Mouse (Mus musculus): ENCODE measurements around the gene Pdss2.

Gene Pdss2

DNA sequence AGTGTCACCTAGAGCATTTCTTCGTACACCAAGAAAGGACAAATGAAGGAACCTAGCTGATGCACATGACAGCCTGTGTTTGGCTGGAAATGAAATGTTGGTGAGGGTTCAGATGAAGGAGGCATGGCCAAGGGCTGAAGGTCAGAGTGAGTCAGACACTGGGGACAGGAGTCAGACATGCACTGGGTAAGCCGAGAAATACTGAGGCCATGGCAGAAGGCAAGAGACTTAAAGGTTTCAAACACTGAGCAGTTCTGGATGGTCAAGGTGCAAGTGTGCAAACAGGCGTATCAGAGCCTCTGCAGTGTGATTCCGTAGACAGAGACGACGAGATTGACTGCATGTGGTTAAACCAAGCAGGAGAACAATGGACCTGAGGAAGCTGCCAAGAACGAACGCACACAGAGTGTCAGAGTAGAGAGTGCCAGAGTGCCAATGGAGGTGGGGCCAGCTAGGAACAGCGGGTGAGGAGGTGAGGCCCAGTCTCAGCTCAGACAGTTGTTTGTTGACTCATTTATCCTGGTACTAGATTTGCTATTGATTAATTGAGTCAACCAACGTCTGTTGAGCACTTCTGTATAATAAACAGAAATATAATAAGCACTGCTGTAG, 89.6 kb downstream of the Pdss2 start:
- in situ Hi-C loops (cut with MboI, MseI), result no loop called here

DNA sequence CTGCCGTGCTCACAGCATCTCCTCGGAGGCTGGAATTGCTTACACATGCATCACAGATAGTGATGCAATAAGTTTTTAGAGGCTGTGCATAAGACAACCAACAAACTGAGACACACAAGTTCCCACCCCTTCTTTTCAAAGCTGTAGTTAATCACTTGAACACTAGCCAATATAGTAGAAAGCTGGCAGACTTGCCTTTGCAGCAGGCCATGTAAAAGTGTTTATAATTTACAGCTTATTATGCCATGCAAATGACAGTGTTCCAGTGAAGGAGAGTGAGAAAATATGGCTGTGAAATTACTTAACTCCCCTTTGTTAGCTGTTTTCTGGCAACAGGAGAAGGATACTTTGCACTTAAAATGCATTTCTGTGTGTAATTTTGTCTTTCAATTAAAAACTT, 90.9 kb downstream of the Pdss2 start:
- in situ Hi-C loops (cut with MboI, MseI), result no loop called here

DNA sequence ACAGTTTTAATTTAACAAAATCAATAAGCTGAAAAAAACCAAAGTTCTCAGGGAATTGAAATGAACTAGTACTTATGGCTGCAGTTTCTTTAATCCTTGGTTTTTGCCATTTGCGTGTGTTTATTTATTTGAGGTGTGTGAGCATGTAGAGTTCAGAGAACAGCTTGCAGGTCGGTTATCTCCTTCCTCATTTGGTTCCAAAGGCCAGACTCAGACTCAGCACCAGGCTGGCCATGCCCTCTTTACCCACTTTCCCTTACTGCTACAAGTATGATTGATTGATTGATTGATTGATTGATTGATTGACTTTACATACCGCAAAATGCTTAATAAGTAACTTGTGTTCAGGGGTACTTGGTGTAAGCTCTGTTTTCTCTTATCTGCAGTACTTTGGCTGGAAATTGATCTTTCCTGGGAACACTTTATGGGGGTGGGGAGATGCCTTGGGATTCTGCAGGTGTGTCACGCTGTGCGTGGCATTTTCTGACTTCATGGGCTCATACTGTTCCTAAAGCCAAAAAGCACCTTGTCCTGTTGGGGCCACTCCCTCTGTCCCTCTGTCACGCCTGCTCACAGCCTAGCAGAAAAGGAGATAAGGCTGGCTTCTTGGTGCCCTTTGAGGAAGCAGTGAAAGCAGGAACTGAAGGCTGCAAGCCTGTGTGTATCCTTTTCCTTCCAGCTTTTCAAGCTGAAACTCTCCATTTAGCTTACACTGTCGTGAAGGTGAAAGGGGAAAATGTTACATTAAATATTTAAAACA, 91.6 kb downstream of the Pdss2 start:
- in situ Hi-C loops (cut with MboI, MseI), result no loop called here

DNA sequence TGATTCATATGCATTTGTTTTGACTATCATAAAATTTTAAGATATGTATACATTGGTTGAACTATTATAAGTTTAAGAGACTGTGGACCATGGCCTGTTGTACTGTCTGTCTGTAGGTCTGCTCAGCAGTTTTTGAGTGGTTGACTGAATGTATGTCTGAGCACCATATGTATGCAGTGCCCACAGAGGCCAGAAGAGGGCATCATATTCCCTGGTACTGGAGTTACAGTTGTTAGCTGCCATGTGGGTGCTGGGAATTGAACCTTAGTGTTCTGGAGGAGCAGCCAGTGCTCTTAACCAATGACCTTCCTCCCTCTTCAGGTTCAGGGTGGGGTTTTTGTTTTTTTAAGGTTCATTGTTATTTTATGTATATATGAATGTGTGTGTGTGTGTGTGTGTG, 93.9 kb downstream of the Pdss2 start:
- in situ Hi-C loops (cut with MboI, MseI), result no loop called here

DNA sequence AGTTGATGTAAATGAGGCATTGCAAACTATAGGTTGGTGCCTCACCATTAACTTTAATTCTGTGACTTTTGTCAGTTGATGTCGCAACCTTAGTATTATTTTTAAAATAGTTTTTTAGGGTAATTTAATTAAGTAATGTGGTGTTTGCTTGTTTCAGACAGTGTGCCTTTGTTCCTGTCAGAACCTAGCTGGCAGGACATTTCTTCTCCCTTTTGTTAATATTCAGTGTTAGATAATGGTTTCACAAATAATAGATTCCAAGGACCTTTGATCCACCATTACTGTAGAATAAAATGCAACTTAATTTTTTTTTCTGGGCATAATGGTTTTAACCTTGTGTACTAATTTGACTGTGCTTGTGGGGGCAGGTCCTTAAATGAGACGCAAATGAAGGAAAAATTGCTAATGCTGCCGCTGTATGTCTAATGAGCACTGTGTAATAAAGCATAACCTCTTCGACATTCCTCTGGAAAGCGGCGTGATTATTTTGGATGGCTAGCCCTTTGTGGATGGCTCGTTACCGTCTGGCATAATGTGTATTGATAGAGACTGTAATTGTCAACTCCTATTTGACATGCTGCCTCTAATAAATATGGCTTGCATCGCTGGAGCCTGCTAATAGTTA, 96.2 kb downstream of the Pdss2 start:
- in situ Hi-C loops (cut with MboI, MseI), result no loop called here

DNA sequence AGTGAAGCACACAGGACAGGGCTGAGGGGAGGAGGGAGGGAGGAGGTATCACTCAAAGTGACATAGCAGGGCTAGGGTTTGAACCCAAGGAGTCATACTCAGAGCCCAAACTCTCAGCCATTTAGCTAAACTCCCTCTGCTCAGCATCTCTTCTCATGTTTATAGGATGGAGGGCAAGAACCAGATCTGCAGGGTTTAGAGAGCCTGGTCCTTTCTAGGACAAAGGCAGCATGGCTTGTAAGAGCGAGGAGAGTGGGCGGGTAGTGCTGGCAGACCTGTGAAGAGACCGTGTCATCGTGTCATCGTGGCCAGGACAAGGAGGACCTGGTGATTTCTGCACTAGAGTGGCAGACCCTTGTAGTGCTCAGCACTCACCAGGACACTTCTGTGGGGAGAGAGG, 99.7 kb downstream of the Pdss2 start:
- in situ Hi-C loops (cut with MboI, MseI), result no loop called here

DNA sequence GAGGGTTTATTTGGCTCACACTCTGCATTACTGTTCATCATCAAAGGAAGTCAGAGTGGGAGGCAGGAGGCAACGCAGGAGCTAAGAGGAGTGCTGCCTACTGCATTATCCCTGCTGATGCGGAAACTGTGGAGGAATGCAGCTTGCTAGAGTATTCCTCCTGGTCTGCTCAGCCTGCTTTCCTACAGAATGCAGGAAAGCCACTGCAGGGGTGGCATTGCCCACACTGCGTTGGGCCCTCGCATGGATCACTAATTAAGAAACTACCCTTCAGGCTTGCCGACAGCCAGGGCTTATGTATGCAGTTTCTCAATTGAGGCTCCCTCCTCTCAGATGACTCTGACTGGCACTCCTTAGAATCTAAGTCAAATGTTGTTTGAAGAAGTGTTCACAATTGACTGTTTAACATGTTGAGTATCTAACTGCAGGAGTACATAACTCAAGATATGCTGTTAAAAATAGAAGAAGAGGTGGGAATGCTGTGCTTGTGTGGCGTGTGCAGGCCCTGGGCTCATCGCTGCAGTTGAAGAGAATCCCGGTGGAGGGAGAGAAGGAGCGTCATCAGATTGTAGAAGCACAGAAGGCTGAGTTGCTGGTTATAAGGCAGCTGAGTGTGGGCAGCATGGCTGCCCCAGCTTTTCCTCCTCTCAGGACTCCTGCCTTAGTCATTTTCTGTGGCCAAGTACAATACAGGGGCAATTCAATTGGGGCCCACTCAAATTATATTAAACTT, 101.3 kb downstream of the Pdss2 start:
- in situ Hi-C loops (cut with MboI, MseI), result no loop called here

DNA sequence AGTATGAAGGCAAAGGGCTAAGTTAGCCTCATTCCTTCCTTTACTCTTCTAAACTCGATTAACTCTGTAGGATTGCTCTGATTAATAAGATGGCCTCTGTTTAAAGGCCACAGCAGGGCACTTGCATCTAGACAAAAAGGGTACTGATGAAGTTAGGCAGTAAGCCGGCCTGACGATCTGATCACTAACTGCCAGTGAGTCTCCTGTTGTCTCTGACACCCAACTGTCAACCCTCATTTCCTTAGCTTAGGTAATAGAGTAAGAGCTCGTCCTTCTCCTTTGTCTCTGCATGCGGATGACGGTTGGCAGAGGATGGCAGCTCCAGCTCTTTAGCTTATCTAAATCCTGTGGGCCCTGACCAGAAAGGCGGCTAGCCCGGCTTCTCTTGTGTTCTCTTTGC, 102.1 kb downstream of the Pdss2 start:
- in situ Hi-C loops (cut with MboI, MseI), result no loop called here

DNA sequence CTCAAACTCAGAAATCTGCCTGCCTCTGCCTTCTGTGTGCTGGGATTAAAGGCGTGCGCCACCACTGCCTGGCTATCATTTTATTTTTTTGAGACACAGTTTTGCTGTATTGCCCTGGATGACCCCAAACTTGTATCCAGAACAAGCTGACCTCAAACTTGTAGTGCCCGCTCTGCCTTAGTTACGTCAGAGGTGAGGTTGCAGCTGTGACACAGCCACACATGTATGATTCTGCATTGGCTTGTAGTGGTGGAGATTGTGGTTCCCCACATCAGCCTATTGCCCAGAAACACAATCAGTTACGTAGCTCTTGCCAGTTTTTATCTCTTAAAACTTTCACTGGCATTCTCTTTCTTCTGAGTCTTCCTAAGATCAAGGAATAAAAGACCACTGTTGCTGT, 108.5 kb downstream of the Pdss2 start:
- in situ Hi-C loops (cut with MboI, MseI), result no loop called here

DNA sequence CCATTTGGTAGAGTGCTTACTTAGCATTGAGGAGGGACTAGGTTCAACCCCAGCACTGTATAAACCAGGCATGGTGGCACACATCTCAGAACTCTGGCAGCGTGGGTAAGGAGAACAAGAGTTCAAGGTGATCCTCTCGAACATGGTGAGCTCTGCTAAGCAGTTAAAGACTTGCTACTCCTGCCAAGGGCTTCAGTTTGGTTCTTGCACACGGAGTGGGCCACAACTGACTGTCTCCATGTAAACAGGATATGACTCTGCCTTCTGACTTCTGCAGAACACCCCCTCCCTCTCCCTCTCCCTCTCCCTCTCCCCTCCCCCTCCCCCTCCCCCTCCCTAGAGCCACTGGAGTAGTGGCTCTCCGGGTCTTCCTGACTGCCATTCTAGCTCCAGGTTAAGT, 109.4 kb downstream of the Pdss2 start:
- in situ Hi-C loops (cut with MboI, MseI), result no loop called here

DNA sequence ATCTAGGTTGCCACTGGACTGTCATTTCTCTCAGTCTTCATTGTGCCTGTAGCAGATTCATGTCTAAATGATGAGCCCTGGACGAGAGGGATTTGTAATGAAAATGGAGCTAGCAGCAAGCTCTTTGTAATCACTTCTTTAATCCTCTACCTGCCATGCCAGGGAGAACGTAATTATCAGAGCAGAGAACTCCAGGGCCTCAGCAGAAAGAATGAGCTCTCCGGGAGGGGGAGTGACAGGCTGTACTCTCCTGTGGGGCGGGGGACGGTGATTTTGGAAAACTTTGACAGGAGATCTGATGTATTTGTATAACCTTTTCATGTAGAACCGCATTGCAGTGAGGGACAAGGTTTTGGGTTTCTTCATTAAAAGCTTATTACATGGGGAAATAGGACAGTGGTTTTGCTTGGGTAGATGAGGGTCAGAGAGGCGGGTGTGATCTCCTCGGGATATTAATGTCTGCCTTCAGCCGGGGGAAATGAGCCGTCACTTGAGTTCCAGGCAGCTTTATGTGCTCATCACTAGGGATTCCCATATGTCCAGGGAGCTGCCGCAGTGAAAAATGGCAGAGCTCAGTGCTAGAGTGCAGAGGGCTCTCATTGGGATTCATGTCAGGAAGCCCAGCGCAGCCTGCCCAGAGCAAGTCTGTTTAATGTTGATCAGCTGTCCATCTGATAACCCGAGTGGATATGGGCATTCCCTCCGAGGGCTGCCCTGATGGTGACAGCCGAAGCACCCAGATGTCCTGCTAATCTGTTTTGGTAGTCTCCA, 110.8 kb downstream of the Pdss2 start:
- in situ Hi-C loops (cut with MboI, MseI), result no loop called here

DNA sequence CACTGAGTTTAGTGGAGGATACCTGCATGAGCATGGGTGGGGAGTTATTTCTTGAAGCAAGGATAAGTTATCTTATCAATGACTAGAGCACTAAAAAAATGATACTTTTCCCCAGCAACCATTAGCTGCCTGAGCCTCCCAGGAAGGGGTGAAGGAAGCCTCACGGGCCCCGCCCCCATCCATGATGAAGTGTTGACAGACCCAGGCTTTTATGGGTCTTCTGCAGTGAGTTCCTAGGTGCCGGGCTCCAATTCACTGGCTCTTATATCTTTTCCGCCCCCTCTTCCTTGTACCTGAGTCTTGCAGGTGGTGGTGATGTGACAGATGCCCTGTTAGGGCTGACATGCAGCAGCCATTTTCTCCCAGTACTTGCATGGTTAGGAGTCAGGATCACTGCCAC, 114.6 kb downstream of the Pdss2 start:
- in situ Hi-C loops (cut with MboI, MseI), result no loop called here

DNA sequence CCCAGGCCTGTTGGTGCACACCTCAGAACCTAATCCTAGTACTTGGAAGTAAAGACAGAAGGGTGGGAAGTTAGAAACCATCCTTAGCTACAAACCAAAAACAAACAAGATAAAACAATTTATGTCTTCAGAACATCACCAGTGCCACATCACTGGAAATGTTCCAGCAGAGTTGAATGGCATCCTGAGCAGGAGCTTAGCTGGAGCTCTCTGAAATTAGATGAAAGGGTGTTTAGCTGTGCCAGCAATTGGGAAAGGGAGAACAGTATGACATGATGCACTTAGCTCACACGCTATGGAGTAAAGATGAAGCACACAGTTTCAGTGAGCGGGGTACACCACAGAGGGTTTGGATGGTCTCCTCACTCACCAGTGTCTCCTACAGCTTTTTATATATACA, 115.8 kb downstream of the Pdss2 start:
- in situ Hi-C loops (cut with MboI, MseI), result no loop called here

DNA sequence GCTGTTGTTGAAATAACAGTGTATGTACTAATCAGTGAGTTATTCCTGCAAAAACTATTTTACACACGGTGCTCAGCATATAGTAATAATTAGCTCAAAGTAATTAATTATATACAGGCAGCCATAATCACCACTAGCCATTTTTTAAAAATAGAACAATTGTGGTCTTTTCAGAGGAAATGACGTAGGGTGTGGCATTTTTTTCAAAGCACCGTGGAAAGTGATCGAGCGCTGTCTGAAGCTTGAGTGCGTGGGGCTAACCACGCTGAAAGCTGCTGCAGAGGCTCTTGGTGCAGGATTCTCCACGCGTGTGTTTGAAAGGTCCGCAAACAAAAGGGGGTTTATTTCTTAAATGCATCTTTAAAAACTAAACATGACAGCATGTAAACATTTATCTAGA, 118.5 kb downstream of the Pdss2 start:
- in situ Hi-C loops (cut with MboI, MseI), result no loop called here

DNA sequence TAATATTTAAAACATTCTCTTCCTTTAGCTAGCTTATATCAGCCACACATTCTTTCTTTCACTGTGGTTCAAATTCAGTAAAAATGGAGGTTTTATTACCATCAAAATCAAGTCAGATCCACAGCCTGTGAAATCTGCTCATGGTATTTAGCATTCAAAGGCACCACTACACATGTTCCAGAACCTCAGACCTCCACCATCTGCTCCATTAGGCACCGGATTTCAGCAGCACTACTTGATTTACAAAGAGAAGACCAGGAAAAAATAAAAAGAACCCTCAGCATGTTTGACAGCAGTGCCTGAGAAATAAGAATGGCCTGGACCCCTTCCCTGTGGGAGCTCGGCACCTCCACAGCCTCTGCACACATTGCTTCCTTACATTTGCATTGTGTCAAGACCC, 128.4 kb downstream of the Pdss2 start:
- in situ Hi-C loops (cut with MboI, MseI), result no loop called here

DNA sequence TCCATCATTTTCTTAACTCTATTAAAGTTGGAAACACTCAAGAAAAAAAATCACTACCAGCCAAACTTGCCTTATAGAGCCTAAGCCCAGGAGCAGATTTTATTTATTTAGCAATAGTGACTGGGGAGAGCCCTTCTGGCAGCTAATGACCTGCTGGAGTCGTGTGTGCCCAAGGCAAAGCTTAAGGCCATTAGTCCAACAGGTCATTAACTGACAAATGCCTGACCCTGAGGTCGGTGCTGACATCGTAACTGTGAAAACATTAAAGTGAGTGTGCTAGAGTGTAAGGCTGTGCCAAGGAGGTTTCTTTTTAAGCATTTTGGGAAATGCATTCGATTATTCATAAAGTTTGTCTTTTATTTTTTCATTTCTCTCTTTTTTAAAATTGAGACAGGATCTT, 136.6 kb downstream of the Pdss2 start:
- in situ Hi-C loops (cut with MboI, MseI), result no loop called here

DNA sequence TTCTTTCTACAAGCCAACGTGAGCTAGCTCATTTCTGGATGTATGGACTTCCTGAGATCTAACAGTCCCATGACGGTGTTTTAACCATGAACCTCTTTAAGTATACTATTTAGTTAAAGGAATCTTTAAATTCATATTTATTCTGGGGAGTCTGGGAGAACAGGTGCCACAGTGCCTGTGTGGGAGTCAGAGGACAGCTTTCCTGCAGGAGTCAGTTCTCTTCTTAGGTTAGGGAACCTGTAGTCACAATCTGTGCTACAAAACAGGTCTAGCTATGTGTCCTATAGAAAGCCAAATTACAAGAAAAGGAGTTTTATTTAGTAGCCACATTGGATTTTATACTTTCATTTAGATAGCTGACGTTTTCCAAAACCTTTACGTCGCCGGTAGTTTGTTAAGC, 141.7 kb downstream of the Pdss2 start:
- in situ Hi-C loops (cut with MboI, MseI), result no loop called here

DNA sequence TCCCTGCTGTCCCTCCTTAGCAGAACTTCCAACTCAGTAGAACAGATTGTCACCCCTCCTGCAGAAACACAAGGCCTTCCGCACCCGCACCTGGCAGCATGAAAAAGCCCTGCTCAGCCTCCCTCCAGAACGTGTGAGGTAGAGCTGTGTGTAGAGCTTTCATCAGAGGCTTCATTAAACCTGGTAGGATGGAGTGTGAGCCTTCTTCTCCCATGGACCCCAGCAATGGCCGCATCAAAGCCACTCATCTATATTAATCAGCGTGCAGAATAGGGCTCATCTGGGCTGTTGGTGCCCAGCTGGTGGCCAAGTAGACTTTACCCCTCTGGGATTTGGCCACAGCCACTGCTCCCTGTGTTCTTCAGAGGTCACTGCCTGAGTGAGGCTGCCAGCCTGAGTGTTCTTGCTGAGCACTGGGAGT, 142.2 kb downstream of the Pdss2 start:
- in situ Hi-C loops (cut with MboI, MseI), result no loop called here

DNA sequence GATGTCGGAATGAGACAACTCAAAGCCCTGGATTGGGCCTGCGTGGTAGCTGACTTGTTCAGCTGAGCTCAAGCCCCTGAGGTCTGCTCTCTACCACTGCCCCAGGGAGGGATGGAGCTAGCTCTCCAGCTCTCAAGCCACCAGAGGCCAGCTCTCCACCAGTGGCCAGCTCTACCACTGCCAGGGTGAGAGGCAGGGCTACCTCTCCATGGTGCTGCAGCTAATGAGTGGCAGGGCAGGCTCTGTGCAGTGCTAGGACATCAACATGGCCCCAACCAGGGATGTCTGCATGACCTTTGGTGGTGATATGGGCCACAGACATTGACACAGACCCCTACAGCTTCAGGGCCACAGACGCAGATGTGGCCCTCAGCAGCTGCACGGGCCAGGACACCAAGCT, 144.6 kb downstream of the Pdss2 start:
- in situ Hi-C loops (cut with MboI, MseI), result no loop called here

DNA sequence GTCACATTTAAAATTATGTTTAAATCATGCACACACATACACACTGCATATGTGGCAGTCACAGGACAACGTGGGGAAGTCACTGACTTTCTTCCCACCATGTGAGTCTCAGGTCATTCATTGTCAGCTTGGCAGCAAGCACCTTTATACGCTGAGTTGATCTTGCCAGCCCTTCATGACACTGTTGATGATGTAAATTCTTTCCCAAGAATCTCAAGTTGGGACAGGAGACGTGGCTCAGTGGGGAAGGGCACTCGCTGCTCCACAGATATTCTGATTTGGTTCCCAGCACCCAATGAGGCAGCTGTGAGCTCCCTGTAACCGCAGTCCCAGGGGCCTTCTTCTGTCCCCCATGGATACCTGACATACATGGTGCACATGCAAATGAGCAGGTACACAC, 147.3 kb downstream of the Pdss2 start:
- in situ Hi-C loops (cut with MboI, MseI), result no loop called here

DNA sequence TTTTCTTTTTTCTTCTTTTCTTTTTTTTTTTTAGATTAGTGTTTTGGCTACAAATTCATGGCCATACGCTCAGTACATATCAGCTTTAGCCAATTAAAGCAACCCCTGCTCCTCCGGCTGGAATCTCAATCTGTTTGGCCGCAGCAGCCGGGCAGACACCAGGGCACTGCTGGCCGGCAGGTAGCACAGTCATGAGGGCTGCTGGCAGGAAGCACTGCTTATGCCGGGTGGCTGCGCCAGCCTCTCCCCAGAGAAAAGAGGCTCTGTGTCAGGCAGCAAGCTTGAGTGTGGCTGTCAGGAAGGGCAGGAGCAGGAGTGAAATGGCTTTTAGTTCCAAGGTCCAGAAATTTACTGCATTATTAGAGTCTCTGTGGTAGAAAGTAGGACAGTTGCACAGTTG, 151.0 kb downstream of the Pdss2 start:
- in situ Hi-C loops (cut with MboI, MseI), result no loop called here

DNA sequence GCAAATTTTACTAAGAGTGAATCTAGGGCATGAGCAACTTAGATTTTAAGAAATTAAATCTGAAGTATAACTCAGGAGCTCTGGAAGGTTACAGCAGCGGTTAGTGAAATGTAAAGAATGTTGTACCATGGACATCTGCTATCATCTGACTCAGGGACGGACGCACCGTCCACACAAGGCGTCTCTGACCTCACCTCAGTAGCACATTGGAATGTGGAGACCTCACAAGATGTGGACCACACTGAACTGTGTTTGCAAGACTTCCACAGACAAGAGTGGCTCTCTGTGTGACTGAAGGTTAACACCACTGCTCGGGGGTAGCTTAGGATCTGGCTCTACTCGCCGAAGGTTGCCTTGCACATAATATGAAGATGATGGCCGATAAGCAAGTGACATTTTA, 151.7 kb downstream of the Pdss2 start:
- in situ Hi-C loops (cut with MboI, MseI), result no loop called here

Measured in T-helper 2 cell (primary cell).